Mouse (Mus musculus): Measurements from ENCODE around the gene Dmbt1.
A peak's percentile ranks its signal among the peaks of the same experiment; 100 is the strongest.

DNA sequence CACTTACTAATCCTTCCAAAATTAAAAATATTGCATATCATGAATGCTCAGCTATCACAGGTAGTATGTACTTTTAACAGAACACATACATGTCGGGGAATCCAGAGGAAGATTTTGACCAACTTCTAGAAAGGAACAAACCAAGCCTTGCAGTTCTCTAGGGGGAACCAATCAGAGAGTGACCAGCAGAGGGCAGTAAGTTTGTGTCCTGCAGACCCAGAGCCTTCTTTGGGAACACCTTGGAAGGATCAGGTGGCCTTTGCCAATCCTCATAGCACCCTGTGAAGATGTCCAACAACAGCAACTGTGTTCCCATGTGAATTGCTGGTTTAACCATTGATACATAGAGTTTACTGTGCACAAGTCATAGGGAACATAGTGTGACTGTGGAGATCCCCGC, 30.7 kb downstream of the Dmbt1 start:
- TF ChIP-seq CTCF (IDR thresholded peaks at IDR 0.05; ENCODE audit: low read depth, low read length) (peak; percentile 19), EP300 (IDR thresholded peaks at IDR 0.05; ENCODE audit: insufficient read depth, low read depth, low read length) (no peak), POLR2A (IDR thresholded peaks at IDR 0.05; ENCODE audit: insufficient read depth, low read length) (no peak)
